Mouse (Mus musculus) CH12.LX (cell line): ENCODE measurements at regions not wholly inside any gene's neighbourhood (a gene's known extent, or its start where the extent isn't known, plus 50 kb on each side); places are given as distances from the start of the nearest gene placed in this dataset.

Experiments
- KAT2A ChIP-seq: IDR thresholded peaks from 2 replicates; pipeline ENCODE4 v1.6.1; 2012; ENCODE audit warnings: low read length, improper control_type of control experiment, inconsistent platforms; ENCODE audit not compliant: insufficient replicate concordance
- SMC3 ChIP-seq: IDR thresholded peaks from 2 replicates; pipeline ENCODE4 v1.6.1; 2011; ENCODE audit warnings: low read depth, low read length, improper control_type of control experiment
- TCF12 ChIP-seq: IDR thresholded peaks from 2 replicates; pipeline ENCODE4 v1.6.1; 2014; ENCODE audit warnings: low read depth, mild to moderate bottlenecking, inconsistent platforms, low read length, improper control_type of control experiment

- TF ChIP-seq SMC3 = no peak
- TF ChIP-seq TCF12 = no peak
- TF ChIP-seq KAT2A = no peak
Observed at GRCm38 (mm10) chr11:33007826-33008530, 139.2 kb downstream of the Fgf18 start.
